Mouse (Mus musculus): ENCODE data around the gene Rap2a. TPM values are rescaled to one million over a fixed set of nuclear protein-coding genes. Genes with fewer than 3 reads are reported as not detected.

Rap2a gene
- total RNA-seq (2021), result 24.3 and 25.8 TPM in 2 replicates
- long read RNA-seq, full-length matches to known transcripts, result 50 of 56 reads
- long read RNA-seq, partial matches to known transcripts, result 4 of 56 reads
- long read RNA-seq, other reads (novel, unspliced or antisense), result 2 of 56 reads

DNA sequence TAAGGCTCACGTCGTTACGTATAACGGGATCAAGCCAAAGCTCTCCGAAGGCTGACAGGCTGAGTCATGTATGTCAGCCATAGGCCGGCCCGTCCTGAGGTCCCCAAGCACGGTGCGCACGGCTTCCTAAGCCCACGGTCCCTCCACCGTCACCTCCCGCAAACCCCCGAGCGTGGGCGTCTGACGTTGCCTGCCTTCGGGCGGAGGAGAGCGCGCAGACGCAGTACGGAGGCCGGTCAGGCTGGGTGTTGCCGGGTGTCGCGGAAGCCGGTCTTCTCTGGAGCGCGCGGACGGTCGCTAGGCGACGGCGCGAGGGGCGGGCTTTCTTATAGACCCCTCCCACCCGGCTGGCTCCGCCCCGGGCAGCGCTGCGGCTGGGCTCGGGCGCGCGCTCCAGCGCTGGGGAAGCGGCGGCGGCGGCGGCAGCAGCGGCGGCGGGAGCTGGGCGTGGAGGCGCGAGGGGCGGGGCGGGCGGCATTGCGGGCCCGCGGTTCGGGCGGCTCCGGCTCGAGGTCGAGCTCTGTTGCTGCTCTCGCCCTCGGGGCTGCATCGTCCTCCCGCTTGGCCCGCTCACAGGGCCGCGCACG, at the start of gene Rap2a:
TSS of gene Rap2a (plus strand) at position 463 of the 587 bp plus-strand sequence.
- peak; percentile 96 for DNase-seq

DNA sequence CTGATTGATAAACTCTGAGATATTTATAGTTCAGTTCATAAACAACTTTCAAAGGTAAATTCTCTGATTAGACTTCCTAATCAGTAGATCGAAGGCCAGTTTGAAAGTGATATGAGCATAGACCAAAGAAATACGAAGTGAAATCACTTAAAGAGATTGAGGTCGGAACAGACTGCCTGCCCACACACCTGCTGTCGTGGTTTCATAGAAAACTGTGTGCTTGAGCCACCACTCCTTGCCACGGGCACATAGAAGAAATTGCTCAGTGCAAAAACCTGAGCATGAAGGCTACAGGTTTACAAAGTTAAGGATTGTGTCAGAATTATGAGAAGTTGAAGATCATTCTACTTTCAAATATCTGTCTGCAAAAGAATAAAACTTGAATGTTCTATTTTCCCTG, 49.7 kb upstream of the Rap2a start:
- DNase-seq, result no peak

DNA sequence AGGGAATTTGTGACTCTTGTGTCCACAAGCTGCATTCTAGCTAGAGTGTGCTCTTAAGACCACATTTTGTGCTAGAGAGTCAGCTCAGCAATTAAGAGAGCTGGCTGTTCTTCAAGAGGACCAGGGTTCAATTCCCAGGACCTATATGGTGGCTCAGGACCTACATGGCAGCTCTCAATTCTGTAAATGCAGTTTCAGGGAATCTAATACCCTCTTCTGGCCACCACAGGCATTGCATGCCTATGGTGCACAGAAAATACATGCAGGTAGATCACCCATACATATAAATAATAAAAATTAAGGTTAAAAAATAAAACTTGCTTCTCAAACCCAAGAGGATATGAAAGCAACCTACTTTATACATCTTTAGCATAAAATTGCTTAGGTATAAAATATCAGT, 45.5 kb upstream of the Rap2a start:
- DNase-seq, result no peak

DNA sequence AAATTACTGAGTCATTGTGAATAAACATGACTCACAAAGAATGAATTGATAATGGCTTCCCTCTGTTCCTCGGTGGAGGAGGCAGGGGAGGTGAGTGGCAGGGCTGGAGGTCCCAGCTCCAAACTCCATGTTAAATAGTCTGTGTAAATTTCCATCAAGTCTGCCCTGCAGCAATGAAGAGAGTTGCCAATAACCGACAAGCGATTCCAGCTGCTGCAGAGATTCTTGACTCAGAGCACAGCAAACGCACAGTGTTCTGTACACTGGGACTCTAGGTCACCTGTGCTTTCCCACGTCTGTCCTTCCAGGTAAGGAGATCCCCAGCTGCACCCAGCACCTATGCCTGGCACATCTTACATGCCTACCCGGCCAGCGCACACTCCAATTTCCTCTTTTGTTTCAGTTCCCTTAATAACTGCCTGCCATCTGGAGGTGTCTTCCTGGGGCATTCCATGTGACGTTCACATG, 44.3 kb upstream of the Rap2a start:
- DNase-seq, result no peak

DNA sequence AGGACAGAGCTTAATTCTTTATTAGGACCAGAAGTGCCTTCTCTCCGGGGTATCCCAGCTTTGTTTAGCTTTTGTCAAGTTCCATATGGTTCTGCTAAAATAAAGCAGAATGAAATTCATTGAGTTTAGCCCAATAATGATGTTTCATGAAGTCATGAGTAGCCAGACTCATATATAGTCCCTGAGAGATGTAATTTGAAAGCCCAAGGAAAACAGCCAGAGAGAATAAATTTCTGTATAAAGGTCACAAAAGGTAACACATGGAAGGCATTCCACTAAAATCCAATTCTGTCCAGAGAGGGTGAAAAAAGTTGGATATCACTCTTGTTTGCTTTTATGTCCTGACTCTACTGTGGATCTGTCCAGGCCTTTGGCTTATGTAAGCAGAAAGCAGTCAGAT, 43.4 kb upstream of the Rap2a start:
- no peak for DNase-seq

DNA sequence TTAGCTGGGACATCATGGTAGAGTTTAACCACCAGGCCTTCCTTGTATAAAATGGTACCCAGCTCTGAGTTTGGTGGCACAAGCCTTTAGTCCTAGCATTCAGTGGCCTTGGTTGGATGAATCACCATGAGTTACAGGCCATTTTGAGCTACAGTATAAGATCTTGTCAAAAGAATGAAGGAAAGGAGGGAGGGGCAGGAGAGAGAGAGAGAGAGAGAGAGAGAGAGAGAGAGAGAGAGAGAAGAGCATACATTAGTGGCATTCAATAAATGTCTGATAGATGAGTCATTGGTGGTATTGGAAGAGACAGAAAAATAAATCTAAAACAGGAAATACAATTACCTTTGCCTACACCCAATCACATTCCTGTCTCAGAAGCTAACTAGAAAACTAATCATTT, 37.5 kb upstream of the Rap2a start:
- no peak for DNase-seq

DNA sequence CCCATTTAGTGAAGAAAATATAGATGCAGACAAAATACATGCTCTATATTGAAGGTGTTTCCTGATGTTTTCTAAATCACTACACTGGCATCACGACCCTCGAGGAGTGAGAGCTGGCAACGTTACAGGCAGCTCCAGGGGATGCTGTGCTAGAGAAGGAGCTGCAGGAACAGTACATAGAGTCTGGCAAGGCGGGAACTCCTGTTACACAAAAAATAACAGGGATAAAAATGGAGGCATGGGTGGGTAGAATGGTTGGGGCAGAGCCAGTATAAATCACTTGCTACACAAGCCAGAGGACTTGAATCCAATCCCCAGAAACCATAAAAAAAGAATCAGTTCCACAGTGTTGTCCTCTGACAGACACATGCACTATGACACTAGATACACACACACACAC, 37.0 kb upstream of the Rap2a start:
- no peak for DNase-seq

DNA sequence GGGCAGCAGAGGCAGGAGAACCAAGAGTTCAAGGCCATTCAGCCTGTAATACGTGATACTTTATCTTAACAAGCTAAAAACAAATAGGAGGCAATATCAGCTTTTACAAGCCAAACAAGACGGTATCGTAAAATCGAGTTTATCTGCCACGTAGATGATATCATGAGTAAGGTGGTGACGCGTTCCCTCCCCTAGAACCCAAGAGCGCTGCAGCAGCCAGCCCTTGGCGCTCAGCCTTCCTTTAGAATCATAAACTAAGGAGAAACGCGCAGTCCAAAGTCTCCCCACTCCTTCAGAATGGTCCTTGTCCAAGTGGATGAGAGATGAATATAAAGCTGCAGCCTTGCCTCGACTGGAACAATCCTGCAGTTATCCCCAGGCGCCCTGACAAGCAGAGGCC, 36.4 kb upstream of the Rap2a start:
- DNase-seq, result no peak

DNA sequence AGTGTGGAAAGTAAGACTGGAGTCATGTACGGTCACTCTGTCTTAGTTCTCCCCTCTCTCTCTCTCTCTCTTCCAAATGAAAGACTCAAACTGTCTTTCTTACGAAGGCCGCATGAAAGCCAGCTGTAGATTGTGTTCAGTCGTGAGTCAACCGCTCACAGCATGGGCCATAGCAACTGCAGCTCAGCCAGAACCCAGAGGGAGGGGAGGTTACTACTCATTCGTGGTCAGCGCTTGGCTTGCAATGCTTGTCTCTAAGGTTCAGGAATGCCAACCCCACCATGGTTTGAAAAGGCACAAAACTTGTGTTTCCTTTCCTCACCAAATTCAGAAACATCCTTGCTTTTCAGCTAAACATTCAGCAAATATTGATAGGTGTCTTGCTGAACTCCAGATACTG, 24.0 kb upstream of the Rap2a start:
- no peak for DNase-seq

DNA sequence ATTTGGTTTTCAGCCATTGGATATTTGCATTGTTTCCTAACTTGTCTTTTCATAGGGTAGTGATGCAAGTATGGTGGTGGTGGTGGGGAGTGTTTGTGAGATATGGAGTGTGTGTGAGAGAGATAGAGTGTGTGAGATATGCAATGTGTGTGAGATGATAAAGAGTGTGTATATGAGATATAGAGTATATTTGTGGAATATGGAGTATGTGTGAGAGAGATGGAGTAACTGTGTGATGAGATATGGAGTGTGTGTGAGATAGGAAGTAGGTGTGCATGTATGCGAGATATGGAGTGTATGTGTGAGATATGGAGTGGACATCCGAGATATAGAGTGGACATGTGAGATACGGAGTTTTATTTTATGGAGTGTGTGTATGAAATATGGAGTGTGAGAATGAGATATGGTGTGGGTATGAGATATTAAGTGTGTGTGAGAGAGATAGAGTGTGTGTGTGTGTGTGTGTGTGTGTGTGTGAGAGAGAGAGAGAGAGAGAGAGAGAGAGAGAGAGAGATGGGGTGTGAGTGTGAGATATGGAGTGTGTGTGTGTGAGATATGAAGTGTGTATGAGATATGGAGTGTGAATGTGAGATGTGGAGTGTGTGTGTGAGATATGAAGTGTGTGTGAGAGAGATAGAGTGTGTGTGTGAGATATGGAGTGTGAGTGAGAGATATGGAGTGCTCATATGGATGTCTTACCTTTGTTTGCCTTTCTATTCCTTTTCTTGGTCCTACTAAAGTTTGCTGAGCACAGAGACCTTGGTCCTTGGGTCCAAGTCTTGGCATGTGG, 14.1 kb upstream of the Rap2a start:
- DNase-seq, result no peak

DNA sequence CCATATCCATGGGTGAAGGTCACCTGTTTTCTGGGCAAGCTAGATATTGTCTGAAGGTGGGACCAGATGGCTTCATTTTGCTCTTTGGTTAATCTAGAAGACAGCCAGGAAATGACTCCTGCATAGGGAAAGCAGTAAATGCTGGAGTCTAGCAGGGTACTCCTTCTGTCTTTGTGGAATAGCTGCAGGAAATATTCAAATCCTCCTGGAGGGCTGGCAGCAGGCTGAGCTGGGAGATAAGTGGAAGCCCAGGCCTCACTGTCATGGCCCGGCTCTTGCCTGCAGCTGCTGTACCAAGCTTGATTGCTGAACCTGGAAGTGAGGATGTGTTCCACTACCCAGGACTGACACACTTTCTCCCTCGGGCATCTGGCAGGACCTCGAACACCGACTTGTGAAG, 11.4 kb upstream of the Rap2a start:
- DNase-seq, result no peak

DNA sequence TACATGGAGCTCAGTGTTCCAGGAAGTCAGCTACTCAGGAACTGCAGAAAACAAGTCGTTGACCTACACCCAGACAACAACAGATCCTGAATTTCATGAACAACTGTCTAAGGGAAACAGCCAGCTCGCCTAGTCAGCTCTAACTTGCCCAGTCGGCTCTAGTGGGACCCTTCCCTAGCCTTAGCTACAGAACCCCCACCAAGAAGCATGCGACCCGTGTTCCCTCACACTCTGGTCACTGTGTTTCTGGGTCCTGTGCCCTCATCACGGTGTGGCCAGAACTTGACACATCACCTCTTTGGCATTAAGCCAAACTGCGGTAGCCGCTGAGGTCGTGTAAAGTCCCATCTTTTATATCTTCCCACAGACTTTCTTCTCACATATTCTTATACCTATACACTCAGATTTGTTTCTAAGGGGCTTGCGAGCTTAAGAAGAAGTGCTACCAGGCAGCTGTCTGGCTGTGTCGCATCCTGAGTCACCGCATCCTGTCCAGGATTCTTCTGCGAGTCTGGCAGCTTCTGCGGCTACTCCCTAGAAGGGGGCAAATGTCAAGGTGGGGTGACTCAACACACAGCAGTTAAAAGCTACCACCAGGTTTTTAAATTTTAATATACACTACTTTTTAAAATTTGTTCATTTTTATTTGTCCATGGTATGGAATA, 9.0 kb upstream of the Rap2a start:
- peak; percentile 52 for DNase-seq

DNA sequence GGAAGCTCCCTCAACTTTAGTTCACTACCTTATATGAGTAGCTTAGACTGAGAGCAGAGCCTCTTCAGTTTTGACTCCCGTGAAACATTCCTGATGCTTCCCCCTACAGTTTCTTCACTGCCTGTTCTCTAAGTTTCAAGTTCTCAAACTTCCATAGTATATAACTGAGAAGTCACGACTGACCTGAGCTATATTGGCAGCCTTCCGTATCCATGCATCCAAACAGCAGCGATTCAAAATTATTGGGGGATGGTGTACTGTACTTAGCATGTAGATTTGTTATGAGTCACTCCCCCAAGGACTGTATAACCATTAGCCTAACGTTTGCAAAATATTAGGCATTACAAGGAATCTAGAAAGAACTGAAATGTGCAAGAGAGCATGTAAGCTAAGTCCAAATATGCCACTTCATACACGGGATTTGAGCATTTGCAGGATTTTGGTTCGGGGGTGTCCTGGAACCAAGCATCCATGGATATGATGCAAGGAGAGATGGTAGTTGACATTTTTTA, 2.0 kb upstream of the Rap2a start:
- DNase-seq, result no peak

DNA sequence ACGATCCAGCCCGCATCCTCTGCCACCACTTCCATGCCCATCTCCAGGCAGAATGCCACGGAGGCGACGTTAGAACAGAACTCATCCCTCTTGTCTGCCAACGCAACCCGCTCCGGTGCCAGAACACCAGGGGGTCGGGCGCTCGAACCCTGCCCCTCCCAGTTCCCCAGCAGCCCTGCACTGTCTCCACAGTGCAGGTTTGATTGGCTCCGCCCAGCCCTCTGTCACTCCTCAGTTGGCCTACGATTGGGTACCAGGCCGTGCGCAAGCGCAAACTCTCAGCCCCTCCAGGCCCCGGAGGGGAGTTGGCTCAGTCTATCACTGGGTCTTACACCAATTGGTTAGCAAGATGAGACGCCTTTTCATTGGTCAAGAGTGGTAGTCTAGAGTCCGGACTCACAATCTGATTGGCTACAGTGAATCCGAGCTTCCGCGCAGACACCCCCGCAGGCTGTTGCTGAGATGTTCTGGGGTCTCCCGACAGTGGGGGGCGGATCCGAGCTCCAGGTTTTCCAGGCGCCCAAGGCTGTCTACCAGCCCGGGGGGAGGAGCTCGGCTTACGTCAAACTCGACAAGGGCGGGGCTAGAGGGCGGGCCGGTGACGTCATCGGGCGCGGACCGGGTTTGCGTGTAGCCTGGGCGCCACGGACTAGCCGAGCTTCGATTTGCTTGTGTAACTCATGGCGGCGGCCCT, 809 bp upstream of the Rap2a start:
- DNase-seq, result peak; percentile 99

DNA sequence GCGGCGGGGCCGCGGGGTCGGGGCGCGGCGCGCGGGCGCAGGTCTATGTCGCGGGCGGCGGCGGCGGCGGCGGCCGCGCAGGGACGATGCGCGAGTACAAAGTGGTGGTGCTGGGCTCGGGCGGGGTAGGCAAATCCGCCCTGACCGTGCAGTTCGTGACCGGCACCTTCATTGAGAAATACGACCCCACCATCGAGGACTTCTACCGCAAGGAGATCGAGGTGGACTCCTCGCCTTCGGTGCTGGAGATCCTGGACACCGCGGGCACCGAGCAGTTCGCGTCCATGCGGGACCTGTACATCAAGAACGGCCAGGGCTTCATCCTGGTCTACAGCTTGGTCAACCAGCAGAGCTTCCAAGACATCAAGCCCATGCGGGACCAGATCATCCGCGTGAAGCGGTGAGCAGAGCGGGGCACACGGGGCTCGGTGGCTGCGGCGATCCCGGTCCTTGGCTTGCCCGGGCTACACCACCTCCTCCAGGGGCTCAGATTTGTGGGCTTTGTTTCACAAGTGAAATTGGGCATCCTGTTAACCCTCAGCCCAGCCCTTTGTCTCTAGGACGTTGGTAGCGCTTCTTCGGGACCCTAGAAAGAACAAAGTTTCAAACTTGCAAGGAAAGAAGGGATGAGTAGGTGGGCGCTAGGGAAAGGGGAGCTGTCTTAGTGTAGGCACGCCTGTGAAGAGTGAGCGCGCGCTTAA, 547 bp downstream of the Rap2a start:
- DNase-seq, result peak; percentile 26

DNA sequence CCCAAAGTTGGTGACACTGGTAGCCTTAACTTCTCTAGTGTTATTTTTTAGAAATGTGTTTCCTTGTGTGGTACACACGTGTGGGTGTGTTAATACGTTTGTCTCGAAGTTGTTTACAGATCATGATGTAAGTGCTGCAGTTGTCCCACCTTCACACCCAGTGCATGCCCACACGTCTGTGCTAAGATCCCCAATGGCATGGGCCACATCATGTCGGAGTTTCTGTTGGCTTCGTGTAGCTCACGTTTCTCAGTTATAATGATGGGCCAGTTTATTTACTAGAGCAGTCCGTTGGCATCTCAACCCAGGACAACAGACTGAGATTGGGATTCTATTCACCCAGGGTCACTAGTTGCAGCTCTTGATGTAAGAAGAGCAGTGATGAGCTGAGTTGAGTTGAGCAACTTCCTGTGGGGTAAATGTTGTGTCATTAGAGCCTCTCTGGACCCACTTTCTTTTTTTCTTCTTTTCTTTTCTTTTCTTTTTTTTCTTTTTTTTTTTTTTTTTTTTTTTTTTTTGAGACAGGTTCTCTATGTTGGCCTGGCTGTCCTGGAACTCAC, 2.2 kb downstream of the Rap2a start:
- no peak for DNase-seq

DNA sequence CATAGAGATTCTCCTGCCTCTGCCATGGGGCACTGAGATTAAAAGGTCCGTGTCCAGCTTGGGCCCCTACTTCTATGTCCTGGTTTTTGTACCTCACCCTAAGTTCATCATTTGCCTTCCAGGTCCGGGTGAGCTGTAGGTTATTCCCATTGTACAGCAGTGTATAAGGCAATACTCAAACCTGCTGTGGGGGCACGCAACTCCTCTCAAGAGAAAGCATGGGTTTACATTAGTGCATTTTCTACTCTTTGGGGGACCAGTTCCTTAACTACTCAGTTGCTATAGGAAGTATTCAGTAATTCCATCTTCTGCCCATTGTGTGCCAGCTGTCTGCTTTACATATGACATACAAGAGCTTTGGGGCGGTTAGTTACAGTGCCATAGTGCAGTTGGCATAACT, 2.7 kb downstream of the Rap2a start:
- DNase-seq, result no peak

DNA sequence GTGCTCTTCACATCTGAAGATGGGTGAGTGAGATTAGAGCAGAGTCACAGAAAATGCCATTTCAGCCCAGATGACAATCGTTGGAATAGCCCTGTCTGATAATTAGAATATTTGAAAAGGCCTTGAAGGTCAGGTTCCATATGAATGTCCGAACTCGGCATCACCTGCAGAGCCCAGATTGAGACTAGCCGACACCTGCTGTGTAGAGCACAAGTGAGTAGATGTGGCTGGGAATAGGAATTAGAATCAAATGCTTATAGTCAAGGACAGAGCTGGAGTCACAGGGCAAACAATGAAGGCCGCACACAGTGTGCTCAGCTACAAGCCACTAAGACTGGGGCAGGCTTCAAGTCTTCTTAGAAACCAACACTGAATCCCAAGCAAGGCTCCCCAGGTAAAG, 6.3 kb downstream of the Rap2a start:
- no peak for DNase-seq

DNA sequence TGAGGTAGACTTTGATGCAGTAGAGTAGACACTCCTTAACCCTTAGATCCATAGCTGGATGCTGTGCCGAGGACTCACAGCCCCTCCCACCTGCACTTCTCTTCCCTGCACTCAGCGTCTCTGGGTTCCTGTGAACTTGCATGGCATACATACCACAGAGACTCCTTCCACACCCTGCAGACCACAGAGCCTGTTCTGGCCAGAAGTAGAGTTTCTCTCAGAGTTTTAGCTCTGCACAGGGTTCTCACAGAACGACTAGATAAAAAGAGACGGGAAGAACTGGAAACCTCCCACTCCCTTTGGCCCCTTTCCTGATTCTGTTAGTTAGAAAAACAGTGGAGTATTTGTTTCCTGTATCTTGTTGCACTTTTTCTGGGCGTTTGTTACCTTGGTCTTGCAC, 18.0 kb downstream of the Rap2a start:
- no peak for DNase-seq

DNA sequence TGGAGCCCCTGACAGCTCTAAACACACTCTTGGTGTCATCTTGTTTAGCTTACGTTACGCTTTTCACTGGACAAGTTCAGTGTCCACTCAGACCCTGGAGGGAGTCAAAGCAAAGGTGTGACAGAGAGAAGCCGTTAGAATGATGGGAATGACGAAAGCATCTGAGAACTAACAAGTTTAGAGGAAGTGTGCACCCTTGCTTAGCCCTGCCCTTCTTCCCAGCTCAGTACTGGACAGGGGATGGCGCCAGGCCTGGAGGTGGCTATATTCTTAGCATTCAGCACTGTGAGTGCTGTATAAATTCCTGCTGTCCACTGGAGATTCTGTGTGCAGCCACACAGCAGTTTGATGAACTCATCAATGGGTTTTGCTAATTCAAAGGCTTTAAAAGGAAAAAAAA, 18.6 kb downstream of the Rap2a start:
- no peak for DNase-seq

DNA sequence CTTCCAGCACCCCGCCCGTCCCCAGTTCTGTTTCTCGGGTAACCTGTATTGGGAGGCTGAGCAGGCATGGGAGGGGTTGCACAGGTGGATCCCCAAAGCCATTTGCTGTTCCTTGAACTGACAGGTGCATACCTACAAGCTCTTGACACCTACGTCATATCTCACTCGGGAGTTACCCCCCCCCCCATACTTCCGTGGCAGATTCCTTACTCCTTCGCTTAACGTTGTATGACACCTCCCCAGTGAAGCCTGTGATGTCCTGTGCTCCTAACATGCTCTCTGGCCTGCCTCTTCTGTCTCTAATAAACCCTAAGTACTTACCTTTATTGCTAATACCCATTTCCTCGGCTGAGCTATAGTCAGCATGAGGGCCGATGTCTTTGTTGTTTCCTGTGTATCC, 20.9 kb downstream of the Rap2a start:
- no peak for DNase-seq

DNA sequence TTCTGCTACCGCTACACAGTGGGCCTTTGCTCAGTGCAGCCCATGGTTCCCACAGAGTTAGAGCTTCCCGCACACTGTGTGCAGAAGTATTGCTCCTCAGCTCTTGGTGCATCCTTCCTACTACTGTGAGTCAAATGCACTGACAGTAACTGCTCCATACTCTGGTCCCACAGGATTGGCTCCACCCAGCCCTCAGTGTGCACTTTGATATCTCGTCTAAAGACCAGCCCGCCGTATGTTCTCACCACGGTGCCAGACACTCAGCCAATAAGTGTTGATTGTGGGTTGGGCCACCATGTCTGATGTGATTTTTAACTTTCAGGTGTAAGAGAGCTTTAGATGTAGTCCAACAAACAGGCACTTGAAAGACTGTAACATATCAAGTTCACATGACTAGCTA, 21.4 kb downstream of the Rap2a start:
- DNase-seq, result no peak
